ENCODE assay signal across 21 mouse cellular contexts in genomic region chr11:117044731-117045130, GRCm38 (mm10).
"Had no signal": no experiment of that assay in that cellular context is flagged by ENCODE, and none has a peak within 500 bp of the region (broad histone marks: within the 10 kb centered on the region; RNA-seq: fewer than 3 reads in every experiment).

No protein-coding gene starts in this region.

- H3K27ac ChIP-seq: gastrocnemius, adult 2 months; heart, embryonic 10.5 days; hindbrain, embryonic 10.5 days; hindbrain, embryonic 12.5 days; hindbrain, embryonic 14.5 days; intestine, embryonic 15.5 days; layer of hippocampus, adult 2 months; limb, embryonic 13.5 days had no signal

- H3K4me3 ChIP-seq: gastrocnemius, adult 2 months; heart, embryonic 10.5 days; heart, embryonic 12.5 days; hindbrain, embryonic 10.5 days; hindbrain, embryonic 12.5 days; intestine, embryonic 15.5 days; layer of hippocampus, adult 2 months; limb, embryonic 13.5 days had no signal

- H3K27me3 ChIP-seq: hindbrain, embryonic 12.5 days had no signal

- DNase-seq: gastrocnemius, adult 2 months; gastrocnemius, postnatal 10 days; gastrocnemius, postnatal 25 days; heart, adult 18-20 months; heart, postnatal 10 days; heart, postnatal 4 days; kidney, adult 18-20 months; kidney, adult 8-10 months; kidney, postnatal 10 days; kidney, postnatal 25 days; kidney, postnatal 4 days; layer of hippocampus, postnatal 36 days; left cerebral cortex, postnatal 4 days had no signal
